Comparison of ENCODE assay signal across 22 mouse cellular contexts in the genomic region with DNA sequence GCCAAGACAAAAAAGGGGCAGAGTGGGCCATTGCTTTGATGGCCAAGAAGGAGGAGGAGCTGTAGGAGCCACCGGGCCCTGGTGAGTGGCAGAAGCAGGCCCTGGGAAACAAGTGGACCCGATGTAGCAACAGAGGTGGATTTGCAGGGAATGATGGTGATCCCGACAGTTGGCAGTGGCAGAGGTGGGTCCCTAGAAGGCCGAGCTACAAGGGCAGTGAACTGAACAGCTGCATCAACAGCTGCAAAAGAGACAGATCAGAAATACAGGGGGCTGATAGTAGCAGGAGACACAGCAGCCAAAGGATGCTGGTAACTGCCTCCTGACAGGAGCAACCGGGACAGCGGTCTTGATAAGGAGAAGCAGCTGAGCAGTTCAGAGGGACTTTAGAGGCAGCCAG.
DNase-seq lines count a peak whose midpoint lies in the region; ATAC-seq and TF ChIP-seq lines count a peak whose summit lies in the region.
"Had no signal": no experiment of that assay in that cellular context is flagged by ENCODE, and none has a peak within 500 bp of the region (broad histone marks: within the 10 kb centered on the region; RNA-seq: fewer than 3 reads in every experiment).

No protein-coding gene starts in this region.

- H3K9ac ChIP-seq in limb, embryonic 13.5 days = no peak overlapping the region
- H3K9ac ChIP-seq: embryonic facial prominence, embryonic 12.5 days; forebrain, embryonic 13.5 days; forebrain, postnatal 0 days; hindbrain, embryonic 14.5 days; intestine, embryonic 15.5 days had no signal

- H3ac ChIP-seq in myocyte (ENCODE audit: control insufficient read depth, insufficient read length) = no peak overlapping the region

- H3K36me3 ChIP-seq in heart, embryonic 10.5 days = no peaks in the 10 kb centered on the region
- H3K36me3 ChIP-seq in limb, embryonic 13.5 days = no peaks in the 10 kb centered on the region
- H3K36me3 ChIP-seq in myocyte (ENCODE audit: control insufficient read depth, insufficient read depth) = no peaks in the 10 kb centered on the region
- H3K36me3 ChIP-seq: embryonic facial prominence, embryonic 12.5 days; G1E; hindbrain, embryonic 10.5 days; intestine, embryonic 15.5 days had no signal

- no peak for TF ChIP-seq POLR2A in myocyte (IDR thresholded peaks at IDR 0.05; ENCODE audit: insufficient read length, low read depth)

- DNase-seq in heart, embryonic 10.5 days (ENCODE audit: low spot score) = no peak
- no peak for DNase-seq in heart, adult 9 months (ENCODE audit: low spot score in 2 of 2)
- peak; percentile 19 for DNase-seq in forelimb bud, embryonic 11.5 days (ENCODE audit: low read depth, low spot score)
- no peak for DNase-seq in right cerebral cortex, postnatal 10 days (ENCODE audit: low spot score in 2 of 2)
- DNase-seq in ovary, postnatal 14 days (ENCODE audit: low spot score) = no peak
- DNase-seq: adrenal gland, postnatal 10 days; cerebellum, adult 11 months; cerebellum, adult 8-10 months; cerebellum, postnatal 14 days; embryo, embryonic 11 days; forebrain, postnatal 0 days; gastrocnemius, postnatal 10 days had no signal

- no peak overlapping the region for H3K4me3 ChIP-seq in heart, embryonic 10.5 days
- H3K4me3 ChIP-seq in limb, embryonic 13.5 days = no peak overlapping the region
- no peak overlapping the region for H3K4me3 ChIP-seq in myocyte
- H3K4me3 ChIP-seq: embryonic facial prominence, embryonic 12.5 days; forebrain, embryonic 13.5 days; hindbrain, embryonic 10.5 days; intestine, embryonic 15.5 days had no signal

- 0 out of 2 replicates have a peak overlapping the region, but pooled peaks have one; percentile 47 for H3K27ac ChIP-seq in heart, embryonic 10.5 days
- no peak overlapping the region for H3K27ac ChIP-seq in limb, embryonic 13.5 days
- H3K27ac ChIP-seq: embryonic facial prominence, embryonic 12.5 days; forebrain, embryonic 13.5 days; hindbrain, embryonic 10.5 days; hindbrain, embryonic 14.5 days; intestine, embryonic 15.5 days had no signal

- H3K4me1 ChIP-seq in heart, embryonic 10.5 days = peaks cover 13% of the 10 kb centered on the region
- no peaks in the 10 kb centered on the region for H3K4me1 ChIP-seq in limb, embryonic 13.5 days
- H3K4me1 ChIP-seq: embryonic facial prominence, embryonic 12.5 days; forebrain, embryonic 13.5 days; hindbrain, embryonic 10.5 days; intestine, embryonic 15.5 days had no signal

- no peak overlapping the region for H3K4me2 ChIP-seq in limb, embryonic 13.5 days (replicated peaks)
- H3K4me2 ChIP-seq in myocyte (ENCODE audit: low read depth) = peak overlapping the region; percentile 45
- H3K4me2 ChIP-seq: embryonic facial prominence, embryonic 12.5 days; forebrain, embryonic 13.5 days; heart, embryonic 11.5 days; hindbrain, embryonic 14.5 days; intestine, embryonic 15.5 days had no signal

- no peaks in the 10 kb centered on the region for H3K79me2 ChIP-seq in myocyte (ENCODE audit: control insufficient read depth, insufficient read depth)

- WGBS in heart, embryonic 10.5 days = 41% methylated on average over 6 of the region's 6 CpGs
- 70% methylated on average over 6 of the region's 6 CpGs for WGBS in limb, embryonic 13.5 days

- no peaks in the 10 kb centered on the region for H3K9me3 ChIP-seq in heart, embryonic 10.5 days
- no peaks in the 10 kb centered on the region for H3K9me3 ChIP-seq in limb, embryonic 13.5 days
- H3K9me3 ChIP-seq: embryonic facial prominence, embryonic 12.5 days; forebrain, embryonic 13.5 days; hindbrain, embryonic 10.5 days; intestine, embryonic 15.5 days had no signal

- no peaks in the 10 kb centered on the region for H3K27me3 ChIP-seq in heart, embryonic 10.5 days (ENCODE audit: insufficient read depth, poor library complexity, severe bottlenecking)
- no peaks in the 10 kb centered on the region for H3K27me3 ChIP-seq in limb, embryonic 13.5 days
- no peaks in the 10 kb centered on the region for H3K27me3 ChIP-seq in myocyte (ENCODE audit: control insufficient read depth, insufficient read depth, insufficient read length)
- H3K27me3 ChIP-seq: embryonic facial prominence, embryonic 12.5 days; forebrain, embryonic 13.5 days; intestine, embryonic 15.5 days had no signal

- peak; percentile 86 for ATAC-seq in limb, embryonic 13.5 days (ENCODE audit: low FRiP score, low read depth)
- ATAC-seq: CD4-positive, CD25-positive, alpha-beta regulatory T cell, adult 4 months; forebrain, embryonic 13.5 days; forebrain, postnatal 0 days; intestine, embryonic 15.5 days had no signal

TF ChIP-seq in myocyte, 11 proteins besides CTCF, POLR2A, EP300 and RAD21:
- no peak for TF ChIP-seq POLR2AphosphoS2 (IDR thresholded peaks at IDR 0.05; ENCODE audit: insufficient read length, low read depth)
- peak; percentile 69 for TF ChIP-seq TCF3 (IDR thresholded peaks at IDR 0.05; ENCODE audit: insufficient read length, low read depth)
- no peak for TF ChIP-seq REST (IDR thresholded peaks at IDR 0.05; ENCODE audit: insufficient read depth, insufficient read length)
- TF ChIP-seq MYOG (IDR thresholded peaks at IDR 0.05; ENCODE audit: control insufficient read depth in 1 of 3, insufficient read depth in 1 of 3, insufficient read length in 2 of 3, low read depth in 2 of 3) = peak; percentile 32 to 87 (median 78)
- TF ChIP-seq MAX (IDR thresholded peaks at IDR 0.05; ENCODE audit: low read depth) = no peak
- peak; percentile 85 for TF ChIP-seq TCF12 (IDR thresholded peaks at IDR 0.05; ENCODE audit: insufficient read depth, poor library complexity, severe bottlenecking)
- no peak for TF ChIP-seq USF1 (IDR thresholded peaks at IDR 0.05; ENCODE audit: low read depth)
- TF ChIP-seq MYOD1 (IDR thresholded peaks at IDR 0.05; ENCODE audit: control insufficient read depth in 1 of 3, insufficient read length in 2 of 3, low read depth in 2 of 3) = peak in 2 of 3 experiments; percentile 88 to 96
- no peak for TF ChIP-seq CEBPB (IDR thresholded peaks at IDR 0.05; ENCODE audit: insufficient read depth, poor library complexity, severe bottlenecking)
- TF ChIP-seq SRF (IDR thresholded peaks at IDR 0.05; ENCODE audit: control insufficient read depth, insufficient read length, low read depth) = no peak
- no peak for TF ChIP-seq E2F4 (IDR thresholded peaks at IDR 0.05; ENCODE audit: insufficient read depth)
